Mouse (Mus musculus) thymus, postnatal 0 days (tissue): Measurements from ENCODE around the gene Ptpn12. TPM values are rescaled to one million over a fixed set of nuclear protein-coding genes. Genes with fewer than 3 reads are reported as not detected.
"Not testable (repeated sequence)": the region's sequence is repeated elsewhere in the genome, so short reads cannot be mapped to it uniquely, and the experiment has no call there.

Source experiments
- DNase-seq: peaks from one replicate; pipeline ENCODE4 v3.0.0-alpha.2; 2015; ENCODE audit warnings: low spot score
- polyA plus RNA-seq: library from polyadenylated mRNA; unstranded; fragments of >200 nt; fragmentation: Nextera tagmentation; extraction: Ambion mirVana; gene quantifications from 2 replicates; pipeline ENCODE4 v1.2.1, GENCODE M21; 2015

Ptpn12 gene
- polyA plus RNA-seq, 1 experiment from 2014 or later: 21.6 TPM

- DNase-seq: no peak
These were observed 103.3 kb downstream of the Ptpn12 start for GRCm38 (mm10) chr5:20952337-20952925.

DNA sequence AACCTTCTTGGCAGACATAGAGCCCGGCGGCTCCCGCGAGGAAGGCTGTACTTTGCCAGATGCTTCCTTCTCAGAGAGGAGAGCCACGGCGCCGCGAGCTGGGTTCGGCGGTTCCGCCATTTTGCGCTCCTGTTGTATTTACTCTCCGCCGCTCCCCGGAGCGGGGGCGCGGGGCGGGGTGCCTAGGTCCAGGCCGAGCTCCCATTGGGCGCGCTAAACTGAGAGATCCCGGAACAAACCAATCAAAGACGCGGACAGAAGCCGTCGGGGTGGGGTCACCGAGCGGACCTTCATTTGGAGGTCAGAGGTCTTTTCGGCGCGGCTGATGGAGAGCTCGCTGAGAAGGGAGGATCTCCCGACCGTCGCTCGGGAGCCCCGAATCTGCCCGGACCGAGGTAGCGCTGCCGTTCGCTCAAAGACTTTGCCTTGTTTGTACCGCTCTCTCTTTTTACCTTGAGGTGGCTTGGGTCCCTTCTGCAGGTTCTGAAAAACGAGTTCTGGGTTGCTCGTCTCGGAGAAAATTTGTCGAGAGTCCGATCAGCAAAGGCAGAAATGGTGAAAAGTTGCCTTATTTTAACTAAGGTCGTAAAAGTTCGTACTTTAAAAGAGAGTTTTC, 103.9 kb downstream of the Ptpn12 start:
- peak; percentile 96 for DNase-seq

- DNase-seq: peak; percentile 50
These were observed 104.7 kb downstream of the Ptpn12 start for GRCm38 (mm10) chr5:20950855-20951650.

GRCm38 (mm10) chr5:20950516-20950854, 105.2 kb downstream of the Ptpn12 start:
- DNase-seq: peak; percentile 34

DNA sequence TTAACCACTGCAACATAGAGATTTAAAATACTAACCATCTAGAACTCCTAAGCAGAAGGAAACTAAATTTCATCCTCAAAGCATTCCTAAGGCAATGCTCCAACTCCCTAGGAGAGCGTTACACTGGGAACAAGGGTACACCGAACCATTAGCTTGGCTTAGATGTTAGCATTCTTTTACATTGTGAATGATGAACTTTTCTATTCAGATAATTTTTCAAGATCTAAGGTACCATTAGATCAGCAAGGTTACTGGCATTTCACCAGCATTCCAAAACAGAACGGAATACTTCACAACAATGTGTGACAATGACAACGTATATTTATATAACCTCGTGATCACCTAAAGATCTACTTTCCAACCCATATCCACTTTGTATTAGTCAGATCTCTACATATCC, 105.6 kb downstream of the Ptpn12 start:
- no peak for DNase-seq

DNA sequence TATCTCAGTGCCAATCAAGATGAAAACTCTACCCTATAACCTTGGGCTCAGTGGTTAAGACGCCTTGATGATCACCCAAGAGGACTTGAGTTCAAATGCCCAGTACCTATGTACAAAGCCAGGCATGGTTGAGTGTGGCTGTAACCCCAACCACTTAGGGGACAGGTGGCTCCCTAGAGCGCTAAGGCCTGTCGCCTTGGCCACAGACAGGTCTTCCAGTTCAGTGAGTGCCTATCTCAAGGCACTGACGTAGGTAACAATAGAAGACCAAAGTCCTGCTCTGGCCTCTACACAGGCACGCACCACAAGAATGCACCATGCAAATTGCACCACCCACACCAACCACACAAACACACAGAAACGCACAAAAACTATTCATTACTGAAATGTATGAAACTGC, 108.8 kb downstream of the Ptpn12 start:
- DNase-seq: no peak

- peak; percentile 74 for DNase-seq
These were observed 110.6 kb downstream of the Ptpn12 start for GRCm38 (mm10) chr5:20944961-20945748.

DNA sequence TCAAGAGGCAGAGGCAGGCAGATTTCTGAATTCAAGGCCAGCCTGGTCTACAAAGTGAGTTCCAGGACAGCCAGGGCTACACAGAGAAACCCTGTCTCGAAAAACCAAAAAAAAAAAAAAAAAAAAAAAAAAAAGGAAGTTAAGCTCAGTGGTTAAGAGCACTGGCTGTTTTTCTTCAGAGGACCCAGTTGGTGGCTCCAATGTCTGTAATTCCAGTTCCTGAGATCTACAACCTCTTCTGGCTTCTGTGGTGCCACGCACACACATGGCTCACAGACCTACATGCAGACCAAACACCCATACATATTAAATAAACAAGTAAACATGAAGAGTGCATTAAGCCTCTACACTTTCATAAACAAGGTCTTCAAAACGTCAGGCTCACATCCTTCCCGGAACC, 111.9 kb downstream of the Ptpn12 start:
- DNase-seq: not testable (repeated sequence)

DNA sequence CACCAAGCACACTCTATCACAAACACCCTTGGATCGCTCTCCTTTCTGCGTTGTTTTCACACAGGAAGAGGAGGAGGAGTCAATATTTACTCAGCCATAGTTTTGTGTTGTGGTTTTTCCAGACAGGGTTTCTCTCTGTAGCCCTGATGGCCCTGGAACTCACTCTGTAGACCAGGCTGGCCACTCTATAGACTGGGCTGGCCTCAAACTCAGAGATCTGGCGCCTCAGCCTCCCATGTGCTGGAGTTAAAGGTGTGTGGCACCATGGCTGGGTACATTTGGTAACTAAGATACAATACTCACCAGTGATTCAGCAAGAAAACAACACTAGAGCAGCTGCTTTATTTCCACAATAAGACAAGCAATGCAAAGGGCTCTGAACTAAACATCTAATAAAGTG, 113.2 kb downstream of the Ptpn12 start:
- DNase-seq: peak; percentile 14

DNA sequence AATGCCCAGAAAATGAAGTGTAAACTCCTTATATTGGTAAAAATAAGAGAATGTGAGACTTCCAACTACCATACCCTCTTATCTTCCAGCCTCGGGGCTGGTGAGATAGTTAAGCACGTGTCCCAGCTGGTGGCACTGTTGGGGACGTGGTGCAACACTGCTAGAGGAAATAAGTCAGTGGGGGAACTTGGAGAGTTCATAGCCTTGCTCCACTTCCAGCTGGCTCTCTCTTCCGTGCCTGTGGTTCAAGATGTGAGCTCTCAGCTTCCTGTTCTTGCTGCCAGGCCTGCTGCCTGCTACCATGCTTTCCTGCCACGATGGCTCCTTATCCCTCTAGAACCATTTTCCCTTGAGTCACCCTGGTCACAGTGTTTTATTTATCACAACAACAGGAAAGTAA, 114.5 kb downstream of the Ptpn12 start:
- DNase-seq: peak; percentile 84

GRCm38 (mm10) chr5:20940696-20941095, 115.0 kb downstream of the Ptpn12 start:
- DNase-seq: no peak

DNA sequence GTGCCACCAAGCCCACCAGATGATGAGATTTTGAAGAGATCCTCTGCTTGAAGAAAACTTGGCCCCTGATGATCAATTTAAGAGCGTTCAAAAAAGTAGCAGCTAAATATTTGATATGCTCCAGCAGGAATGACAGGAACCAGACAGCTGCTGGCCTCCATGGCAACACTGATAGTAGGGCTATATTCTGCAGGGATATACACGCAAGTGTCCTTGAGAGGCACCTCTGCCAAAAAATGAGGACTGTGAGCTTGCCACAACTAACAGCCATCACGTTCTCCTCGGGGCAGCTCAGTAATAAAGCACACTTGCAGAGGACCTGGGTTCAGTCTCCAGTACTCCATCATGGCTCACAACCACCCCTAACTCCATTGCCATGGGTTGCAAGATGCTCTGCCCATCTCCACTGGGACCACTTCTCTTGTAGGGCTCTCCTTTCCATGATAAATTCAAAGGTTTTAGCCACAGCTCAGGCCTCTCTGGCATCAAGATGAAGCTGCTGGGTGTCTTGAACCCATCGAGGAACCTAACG, 115.6 kb downstream of the Ptpn12 start:
- DNase-seq: no peak

GRCm38 (mm10) chr5:20938523-20938922, 117.2 kb downstream of the Ptpn12 start:
- DNase-seq: no peak

Other genes starting within 250 kb of the Ptpn12 start
- gene Phtf2, start 173.8 kb downstream of the Ptpn12 start, polyA plus RNA-seq: 12.6 and 12.9 TPM in 2 replicates
- 65.4 and 73.8 TPM in 2 replicates for gene Tmem60, start 173.7 kb downstream of the Ptpn12 start, polyA plus RNA-seq
- 21.6 and 28.7 TPM in 2 replicates for gene Rsbn1l, start 99.5 kb downstream of the Ptpn12 start, polyA plus RNA-seq
- 1.9 and 2.2 TPM in 2 replicates for gene Gsap, start 130.3 kb upstream of the Ptpn12 start, polyA plus RNA-seq